Mouse (Mus musculus) T-helper 1 cell (primary cell): ENCODE results near the gene Fbxo6.

Experiments used
- in situ Hi-C: fragments of 300-600 bp; cut with MboI, MseI; formaldehyde crosslinking; loops from one replicate; pipeline ENCODE4 v1.15.1; 2025; ENCODE audit warnings: high pct_unique_total_duplicates

Fbxo6 gene

DNA sequence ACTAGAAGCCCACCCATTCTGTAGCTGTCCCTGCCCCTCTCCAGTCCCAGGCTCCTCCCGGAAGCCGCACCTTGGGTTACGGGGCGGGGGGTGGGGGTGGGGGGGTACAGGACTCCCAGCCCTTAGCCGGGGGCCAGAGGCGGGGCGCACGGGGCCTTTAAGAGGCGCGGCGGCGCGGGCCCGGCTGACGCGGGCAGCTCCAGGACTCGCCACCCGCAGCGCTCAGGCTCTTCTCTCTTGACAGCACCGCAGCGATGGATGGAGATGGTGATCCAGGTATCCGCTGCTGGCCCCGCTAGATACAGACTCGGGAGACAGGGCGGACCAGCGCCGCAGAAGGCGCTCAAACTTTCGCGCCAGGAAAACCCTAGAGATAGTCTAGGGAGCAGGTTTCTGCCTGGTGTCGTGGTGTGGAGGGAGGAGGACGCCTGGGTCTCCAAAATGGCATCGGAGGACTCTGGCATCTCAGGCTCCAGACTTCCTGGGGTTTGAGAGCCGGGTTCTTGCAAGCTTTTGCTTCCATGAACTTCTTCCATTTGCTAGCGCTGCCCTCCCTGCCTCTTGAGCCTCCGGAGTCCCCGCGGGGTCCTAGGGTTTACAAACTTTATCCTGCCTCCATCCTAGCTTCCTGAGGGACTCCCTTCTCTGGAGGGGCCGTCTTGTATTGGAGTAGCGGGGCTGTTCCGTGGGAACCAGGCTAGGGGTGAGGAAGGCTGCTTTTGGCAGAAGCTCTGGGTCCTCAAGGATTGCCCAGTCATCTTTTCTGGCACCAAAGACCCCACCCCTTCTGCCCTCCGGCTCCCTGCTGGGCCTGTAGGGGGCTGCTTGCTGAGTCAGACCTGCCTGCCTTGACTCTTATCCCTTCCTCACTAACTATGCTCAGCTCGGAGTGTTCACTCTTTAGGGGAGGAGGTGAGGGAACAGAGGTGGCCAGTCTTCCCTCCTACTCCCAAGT lies 8.8 kb upstream of the Fbxo6 start, which contains the start of the genes Fbxo44 and Fbxo2:
Fbxo44 (minus strand) TSS at position 47 of the 955 bp plus-strand sequence.
Fbxo2 (plus strand) TSS at position 186 of the 955 bp plus-strand sequence.
- in situ Hi-C loops, result loop anchor here (25.0 kb wide), 1 partner anchor 452 kb away; the partner anchor contains the start of gene Masp2

DNA sequence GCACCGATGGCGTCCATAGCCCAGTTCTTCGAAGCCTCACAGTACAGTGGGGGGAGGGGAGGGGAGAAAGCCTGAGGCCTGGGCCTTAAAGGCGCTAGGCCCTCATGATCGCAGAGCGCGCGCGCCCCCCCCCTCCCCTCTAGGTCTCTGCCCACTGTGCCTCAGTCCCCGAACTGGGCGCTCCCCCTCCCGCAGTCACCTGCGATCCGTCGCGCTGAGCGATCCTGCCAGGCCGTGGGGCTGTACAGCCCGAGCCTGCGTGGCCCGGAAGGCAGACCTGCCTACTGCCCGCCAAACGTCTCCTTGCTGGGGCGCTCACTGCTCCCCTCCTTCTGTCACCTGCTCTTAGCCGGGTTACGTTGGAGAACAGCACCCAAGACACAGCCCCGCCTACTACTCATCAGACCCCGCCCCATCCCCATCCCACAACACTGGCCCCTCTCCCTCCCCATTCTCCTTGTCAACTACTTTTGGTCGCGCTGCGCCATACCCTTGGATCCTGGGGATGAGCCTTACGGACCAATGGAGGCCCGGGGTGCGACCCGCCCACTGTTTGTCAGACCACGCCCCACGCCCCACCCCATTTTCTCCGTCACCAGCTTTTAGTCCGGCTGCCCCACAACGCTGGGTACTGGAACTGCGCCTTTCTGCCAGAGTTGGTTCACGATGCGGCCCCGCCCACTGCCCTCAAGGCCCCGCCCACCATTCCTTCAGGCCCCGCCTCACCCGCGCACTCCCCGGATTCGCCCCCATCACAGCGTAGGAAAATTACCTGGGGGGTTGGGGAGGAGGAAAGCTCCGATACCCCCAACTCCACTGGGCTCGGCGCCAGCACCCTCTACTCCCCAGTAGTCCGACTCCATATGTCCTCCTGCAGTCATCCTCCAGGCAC lies 7.8 kb upstream of the Fbxo6 start:
- in situ Hi-C loops, result loop anchor here (25.0 kb wide), 1 partner anchor 453 kb away; the partner anchor contains the start of gene Masp2

DNA sequence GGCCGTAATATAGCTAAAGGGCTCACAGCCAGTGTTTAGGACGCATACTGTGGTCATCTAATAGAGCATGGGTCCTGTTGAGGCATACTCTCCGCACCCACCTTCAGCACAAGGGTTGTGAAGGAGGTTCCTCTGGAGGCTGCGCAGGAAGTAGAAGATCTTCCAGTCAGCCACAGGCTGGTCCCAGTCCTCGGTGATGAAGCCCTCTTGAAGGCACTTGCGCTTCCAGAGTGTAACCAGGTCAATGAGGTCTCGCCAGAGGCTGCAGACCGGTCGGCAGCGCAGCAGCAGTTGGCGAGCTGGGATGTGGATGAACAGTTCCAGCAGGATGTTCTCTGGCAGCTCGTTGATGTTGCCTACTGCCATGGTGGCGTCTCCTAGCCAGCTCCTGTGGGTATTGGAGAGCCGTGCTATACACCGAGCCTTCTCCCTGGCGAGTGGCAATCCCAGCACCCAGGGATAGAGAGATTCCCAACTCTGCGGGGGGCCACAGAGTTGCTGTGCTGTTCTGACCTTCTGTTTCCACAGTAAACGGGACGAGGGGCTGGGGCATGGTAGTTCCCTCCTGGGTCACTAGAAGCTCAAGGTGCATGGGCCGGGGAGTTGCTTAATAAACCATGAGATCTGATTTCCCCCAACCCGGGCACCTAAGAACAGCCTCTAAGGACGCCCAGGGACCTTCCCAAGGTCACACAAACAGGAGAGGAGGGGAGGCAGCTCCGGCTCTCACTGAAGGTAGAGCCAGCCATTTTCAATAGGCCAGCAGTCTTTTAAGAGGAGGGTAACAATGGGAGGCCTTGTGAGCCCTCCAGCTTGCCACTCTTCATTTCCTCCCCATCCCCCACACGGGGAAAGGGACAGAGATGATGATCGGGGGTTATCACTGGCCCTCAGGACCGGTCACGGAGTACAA lies 6.8 kb upstream of the Fbxo6 start:
- in situ Hi-C loops, result loop anchor here (25.0 kb wide), 1 partner anchor 454 kb away; the partner anchor contains the start of gene Masp2

DNA sequence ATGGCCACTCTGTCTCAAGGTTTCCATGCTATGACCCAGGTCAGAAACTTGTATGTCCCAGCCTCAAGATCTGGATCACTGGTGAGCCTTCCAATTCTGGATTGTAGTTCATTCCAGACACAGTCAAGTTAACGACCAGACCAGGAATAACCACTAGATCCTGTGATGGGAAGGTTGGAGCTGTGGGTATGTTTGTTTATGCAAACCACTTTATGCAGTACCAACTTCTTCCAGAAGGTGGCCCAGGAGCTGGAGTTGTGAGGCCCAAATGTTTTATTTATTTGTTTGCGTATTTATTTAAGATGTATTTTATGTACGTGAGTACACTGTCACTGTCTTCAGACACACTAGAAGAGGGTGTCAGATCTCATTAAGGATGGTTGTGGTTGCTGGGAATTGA lies 3.0 kb upstream of the Fbxo6 start:
- in situ Hi-C loops, result loop anchor here (25.0 kb wide), 1 partner anchor 457 kb away; the partner anchor contains the start of gene Masp2

DNA sequence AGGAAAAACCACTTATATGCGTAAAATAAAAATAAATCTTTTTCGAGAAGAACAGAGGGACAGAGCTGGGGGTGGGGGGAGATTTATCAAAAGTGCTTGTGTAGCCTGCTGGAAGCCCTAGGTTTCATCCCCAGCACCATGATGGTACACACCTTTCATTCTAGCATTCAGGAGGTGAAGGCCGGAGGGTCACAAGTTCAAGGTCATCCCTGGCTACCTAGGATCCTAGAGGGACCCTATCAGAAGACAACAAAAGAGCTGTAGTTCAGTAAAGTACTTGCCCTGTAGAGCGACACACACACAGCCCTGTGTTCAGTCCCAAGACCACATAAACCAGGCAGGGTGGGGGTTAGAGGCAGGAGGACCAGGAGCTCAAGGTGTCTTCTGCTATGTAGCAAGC lies 2.1 kb upstream of the Fbxo6 start:
- in situ Hi-C loops, result loop anchor here (25.0 kb wide), 1 partner anchor 458 kb away; the partner anchor contains the start of gene Masp2

DNA sequence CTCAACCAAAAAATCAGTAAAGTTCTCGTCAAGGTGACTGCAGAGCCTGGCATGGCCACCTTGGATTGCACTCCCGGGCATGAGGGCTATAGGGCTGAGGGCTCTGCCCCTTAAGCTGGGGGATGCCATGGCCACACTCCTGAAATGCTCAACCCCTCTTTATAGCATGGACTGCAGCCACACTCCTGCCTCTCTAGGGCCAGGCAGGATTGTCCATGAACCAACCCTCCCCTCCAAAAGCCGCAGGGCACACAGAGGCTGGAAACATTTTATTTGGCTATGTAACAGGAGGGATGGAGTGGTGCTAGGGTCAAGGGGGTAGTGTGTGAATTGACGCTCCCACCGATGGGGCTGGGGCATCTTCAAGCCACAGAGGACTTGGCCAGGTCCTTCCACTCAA lies 607 bp upstream of the Fbxo6 start:
- in situ Hi-C loops, result loop anchor here (25.0 kb wide), 1 partner anchor 460 kb away; the partner anchor contains the start of gene Masp2

DNA sequence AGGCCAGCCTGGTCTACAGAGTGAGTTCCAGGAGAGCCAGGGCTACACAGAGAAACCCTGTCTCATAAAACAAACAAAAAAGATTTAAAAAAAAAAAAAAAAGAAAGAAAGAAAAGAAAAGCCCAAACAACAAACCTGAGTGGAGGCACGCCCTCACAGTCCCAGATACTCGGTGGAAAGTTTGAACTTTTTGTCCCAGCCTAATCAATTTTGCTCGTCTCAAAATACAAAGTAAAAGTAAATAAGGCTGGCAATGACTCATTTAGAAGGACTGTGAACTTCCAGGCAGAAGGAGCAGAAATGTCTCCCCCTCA lies 1.0 kb downstream of the Fbxo6 start:
- in situ Hi-C loops, result loop anchor here (25.0 kb wide), 1 partner anchor 461 kb away; the partner anchor contains the start of gene Masp2

DNA sequence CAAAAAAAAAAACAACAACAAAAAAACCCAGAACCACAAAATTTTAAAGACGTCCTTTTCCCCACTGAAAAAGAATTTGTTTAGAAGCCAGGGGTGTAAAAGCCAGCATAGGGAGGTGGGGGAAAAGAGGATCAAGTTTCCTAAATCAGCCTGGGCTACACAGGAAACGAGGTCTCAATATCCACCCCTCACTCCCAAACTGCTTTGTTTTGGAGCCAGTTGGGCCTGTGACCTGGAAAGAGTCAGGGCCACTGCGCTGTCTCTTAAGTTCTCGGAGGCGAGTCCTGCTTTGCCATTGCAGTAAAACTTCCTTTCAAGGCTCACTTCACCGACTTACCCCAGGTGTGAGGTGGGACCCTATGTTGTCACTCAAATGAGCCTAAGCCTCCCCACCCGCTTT lies 1.7 kb downstream of the Fbxo6 start:
- in situ Hi-C loops, result loop anchor here (25.0 kb wide), 1 partner anchor 462 kb away; the partner anchor contains the start of gene Masp2

DNA sequence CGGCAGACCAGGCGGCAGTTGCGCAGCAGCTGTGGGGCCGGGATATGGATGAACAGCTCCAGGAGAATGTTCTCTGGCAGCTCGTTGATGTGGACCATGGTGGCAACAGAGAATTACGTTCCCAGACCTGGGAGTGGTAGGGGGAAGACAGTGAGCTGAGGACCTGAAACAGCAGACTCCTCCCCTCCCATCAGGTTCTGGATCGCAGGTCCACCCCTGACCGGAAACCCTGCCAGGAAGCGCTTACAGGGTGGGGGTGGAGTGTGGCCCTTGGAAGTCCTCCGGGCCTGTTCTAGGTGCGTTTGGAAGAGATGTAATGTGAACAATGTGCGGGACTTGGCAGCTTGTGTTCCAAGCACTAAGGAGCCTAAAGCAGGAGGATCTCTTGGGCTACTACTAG lies 2.4 kb downstream of the Fbxo6 start:
- in situ Hi-C loops, result no loop called here

DNA sequence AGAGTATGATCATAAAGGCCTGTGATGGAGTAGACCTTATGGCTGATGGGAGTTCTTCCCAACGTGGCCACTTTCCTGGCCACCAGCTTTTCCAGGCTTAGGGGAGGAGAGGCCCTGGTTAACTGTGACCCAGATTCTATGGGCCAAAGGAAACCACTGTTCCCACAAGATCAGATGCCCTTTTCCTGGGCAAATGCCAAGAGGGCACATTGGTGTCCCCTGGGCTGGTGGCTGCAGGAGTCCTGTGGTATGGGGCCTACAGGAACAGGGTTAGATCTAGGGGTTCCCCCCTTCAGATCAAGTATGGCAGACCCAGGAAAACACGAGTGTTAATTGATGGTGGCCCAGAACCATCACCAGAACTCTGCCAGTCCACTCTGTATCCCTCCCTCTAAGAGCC lies 4.2 kb downstream of the Fbxo6 start:
- in situ Hi-C loops, result no loop called here

DNA sequence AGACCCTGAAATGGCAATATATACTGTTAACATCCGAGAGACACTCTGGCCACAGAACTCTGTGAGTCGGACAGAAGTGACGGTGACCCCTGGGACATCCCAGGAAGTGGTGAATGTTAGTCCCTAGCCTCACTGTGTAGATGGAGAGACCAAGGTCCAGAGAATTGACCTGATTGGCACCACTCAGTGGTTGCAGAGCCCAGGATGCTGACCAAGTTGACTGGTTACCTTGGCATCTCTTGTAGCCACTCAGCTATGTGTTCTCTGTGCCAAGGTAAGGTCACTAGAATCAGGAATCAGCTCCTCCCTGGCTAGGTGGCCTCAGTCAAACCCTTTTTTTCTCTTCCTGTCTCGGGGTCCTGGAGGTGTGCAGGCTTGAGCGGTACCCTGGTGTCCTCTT lies 8.2 kb downstream of the Fbxo6 start:
- in situ Hi-C loops, result no loop called here

DNA sequence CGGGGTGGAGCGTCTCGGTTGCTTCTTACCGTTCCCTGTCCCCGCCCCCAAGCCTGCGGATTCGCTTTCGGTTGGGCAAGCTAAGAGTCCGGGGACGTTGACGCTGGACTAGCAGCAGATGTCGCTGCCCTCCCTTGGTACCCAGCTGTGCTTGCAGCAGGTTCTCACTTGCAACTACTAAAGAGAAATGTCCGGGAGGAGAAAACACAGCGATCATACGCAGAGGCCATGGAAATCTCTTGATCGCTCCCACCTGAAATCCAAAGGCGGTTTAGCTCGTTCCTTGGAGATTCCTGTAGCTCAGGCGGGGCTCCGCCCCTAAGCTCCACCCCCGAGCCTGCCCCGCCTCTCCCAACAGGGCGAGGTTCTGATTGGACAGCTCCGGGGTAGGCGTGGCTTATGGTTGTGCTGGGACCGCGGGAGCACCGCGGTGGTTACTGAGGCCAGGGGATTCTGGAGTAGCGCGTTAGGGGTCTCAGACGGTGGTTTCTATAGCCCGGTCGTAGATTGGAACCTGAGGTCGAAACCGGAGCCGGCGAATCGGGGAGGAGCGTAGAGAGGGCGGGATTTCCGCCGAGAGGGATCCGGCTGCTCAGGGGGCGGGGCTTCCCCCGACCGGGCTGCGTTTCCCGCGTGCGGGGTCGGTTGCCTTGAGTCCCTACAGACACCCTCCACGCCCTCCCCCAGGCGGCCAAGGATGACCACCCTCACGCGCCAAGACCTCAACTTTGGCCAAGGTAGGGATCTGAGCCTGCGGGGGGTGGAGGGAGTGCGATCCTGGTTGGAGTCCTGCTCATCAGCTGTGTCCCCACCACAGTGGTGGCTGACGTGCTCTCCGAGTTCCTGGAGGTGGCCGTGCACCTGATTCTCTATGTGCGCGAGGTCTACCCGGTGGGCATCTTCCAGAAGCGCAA lies 11.6 kb downstream of the Fbxo6 start:
- in situ Hi-C loops, result no loop called here

DNA sequence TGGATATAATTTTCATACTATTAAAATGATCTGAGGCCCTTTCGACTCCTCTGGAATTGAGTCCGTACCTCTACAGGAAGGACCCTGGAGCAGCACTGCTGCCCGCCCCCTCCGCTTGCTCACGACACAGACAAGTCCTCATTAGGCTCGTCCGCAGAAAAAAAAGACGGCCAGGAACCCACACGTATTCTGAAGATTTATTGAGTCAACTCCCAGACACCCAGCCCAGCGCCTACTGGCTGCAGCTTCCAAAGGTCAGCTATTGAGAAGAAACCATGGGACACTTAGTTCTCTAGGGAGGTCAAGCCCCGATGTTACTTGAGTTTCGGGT lies 12.2 kb downstream of the Fbxo6 start:
- in situ Hi-C loops, result no loop called here

DNA sequence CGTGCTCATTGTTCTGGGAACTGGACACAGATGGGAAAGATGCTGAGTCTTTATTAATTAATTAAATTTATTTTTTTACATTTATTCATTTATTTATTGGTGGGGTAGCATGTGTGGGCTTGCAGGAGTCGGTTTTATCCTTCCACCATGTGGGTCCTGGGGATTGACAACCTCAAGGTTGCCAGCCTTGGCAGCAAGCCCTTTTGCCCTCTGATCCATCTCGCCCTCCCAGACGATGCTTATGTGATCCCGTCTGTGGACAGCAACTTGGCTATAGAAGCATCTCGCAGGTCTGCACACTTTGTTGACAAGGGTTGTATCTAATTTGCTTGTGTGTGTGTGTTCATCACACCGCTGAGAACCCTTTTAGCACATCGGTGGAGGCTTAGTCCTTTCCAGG lies 14.4 kb downstream of the Fbxo6 start:
- in situ Hi-C loops, result no loop called here

DNA sequence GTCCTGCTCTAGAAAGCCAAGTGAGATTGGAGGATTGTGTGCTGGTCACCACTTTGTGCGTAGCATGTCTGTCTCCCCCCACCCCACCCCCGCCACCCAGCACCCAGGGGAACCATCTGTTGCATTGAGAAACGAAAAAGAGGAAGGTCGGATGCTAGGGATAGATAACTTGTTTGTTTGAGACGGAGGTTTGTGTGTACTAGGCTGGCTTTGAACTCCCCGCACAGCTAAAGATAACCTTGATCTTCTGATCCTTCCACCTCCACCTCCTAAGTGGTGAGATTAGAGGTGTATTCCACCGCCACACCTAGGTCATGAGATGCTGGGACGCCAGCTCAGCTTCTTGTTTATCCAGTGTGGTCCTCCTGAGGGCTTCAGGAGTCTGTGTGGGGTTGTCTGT lies 17.0 kb downstream of the Fbxo6 start:
- in situ Hi-C loops, result no loop called here

DNA sequence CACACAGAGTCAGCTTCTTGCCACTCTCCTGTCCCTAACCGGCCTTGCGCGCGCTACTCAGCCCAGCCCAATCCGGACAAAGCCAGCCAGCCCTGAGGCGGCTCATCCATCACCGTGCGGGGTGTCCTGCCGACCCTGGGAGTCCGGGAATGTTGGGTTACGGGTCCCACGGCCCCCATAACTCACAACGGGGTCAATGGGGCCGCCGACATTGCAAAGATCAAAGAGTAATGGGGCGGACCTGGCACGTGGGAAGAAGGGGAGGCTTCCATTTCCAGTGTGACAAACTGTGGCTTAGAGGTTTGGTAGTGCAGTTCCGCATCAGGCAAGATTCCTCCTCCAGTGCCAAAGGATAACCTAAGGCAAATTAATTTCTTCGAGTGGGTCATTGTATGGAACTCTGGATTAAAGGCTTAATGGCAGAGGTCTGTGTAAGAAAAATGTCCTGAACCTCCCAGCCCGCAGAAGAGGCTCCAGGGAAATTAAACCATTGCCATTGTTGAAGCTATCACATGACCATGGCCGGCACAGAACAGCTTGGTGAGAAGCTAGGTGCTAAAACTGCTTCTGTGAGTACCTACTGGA lies 20.4 kb downstream of the Fbxo6 start:
- in situ Hi-C loops, result no loop called here

DNA sequence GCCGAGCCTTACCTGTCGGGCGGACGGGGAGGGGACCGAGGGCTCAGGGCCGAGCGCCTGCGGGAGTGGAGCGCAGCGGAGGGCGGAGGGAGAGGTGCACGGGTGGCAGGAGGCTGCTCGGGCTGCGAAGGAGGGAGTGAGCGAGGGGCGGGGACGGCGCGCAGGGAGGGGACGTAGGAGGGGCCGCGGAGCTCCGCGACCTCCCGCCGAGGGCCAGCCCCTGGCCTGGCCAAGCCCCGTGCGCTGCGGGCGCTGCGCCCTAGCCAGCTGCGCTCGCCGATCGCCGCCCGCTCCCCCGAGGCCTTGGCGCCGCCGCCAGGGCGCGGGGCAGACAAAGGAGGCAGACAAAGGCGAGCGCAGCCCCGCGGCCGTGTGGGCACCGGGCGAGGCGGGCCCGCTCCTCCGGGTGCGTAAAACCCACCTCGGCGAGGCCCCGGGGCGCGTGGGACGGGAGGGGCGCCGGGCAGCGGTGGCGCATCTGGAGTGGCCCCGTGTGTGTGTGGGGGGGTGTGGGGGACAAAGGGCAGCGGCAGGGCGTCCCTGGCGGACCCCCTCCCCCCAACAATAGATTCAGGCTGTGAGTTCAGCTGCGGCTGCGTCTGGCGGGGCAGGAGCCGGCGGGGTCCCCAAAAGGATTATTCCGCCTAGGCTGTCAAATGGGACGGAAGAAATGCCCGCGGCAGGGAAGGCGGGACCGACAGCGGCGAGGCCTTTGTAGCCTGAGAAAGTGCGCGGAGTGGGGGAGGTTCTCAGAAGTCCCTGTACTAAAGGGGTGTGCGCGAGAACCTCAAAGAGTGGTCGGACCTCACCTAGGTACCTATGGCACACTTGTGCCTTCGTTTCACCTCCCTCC lies 21.2 kb downstream of the Fbxo6 start, which contains the start of gene Draxin:
Draxin (minus strand) TSS at position 138 of the 853 bp plus-strand sequence.
- in situ Hi-C loops, result no loop called here

DNA sequence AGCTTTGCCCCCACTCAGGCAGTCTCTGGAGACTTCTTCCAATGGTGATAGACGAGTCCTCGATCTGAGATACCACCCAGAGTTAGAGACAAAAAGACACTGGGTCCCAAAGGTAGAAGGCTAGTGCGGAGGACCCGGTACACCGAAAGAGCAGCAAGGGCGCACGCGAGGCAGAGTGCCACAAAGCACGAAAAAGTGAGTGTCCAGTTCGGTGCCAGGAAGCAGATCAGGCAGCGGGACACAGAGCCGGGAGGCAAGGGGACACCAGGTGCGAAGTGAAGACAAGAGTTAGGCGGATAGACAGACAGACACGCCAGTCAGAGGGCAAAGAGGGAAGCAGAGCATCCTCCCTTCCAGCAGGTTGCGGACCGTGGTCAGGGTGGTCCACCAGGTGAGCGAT lies 21.8 kb downstream of the Fbxo6 start, which contains the start of gene Mad2l2:
Mad2l2 (plus strand) TSS at position 252 of the 400 bp plus-strand sequence.
- in situ Hi-C loops, result no loop called here
